Mouse (Mus musculus): ENCODE results near the gene Lamb2. TPM values are rescaled to one million over a fixed set of nuclear protein-coding genes. Genes with fewer than 3 reads are reported as not detected.

Lamb2 gene
- polyA plus RNA-seq, 1 experiment from 2014 or later, result 67.1 TPM

- H3K4me1 ChIP-seq (ENCODE audit: control insufficient read depth, insufficient read depth, low read length), result peaks cover 21% of the 10 kb centered on the region
- peak within 1 kb of the TSS; percentile 100 for H3K27ac ChIP-seq (ENCODE audit: low read length)
- no peaks in the 10 kb centered on the region for H3K27me3 ChIP-seq (ENCODE audit: control insufficient read depth, insufficient read depth, low read length)
- H3K4me3 ChIP-seq (ENCODE audit: low read length), result peak within 1 kb of the TSS; percentile 76
- peaks cover 35% of the 10 kb centered on the region for H3K36me3 ChIP-seq (ENCODE audit: control insufficient read depth, insufficient read depth)
- H3K9me3 ChIP-seq (replicated peaks; ENCODE audit: control insufficient read depth, low read length), result no peaks in the 10 kb centered on the region
- peak; percentile 94 for ATAC-seq (replicated peaks; ENCODE audit: extremely low read depth, insufficient read depth, low FRiP score)
- H3K9ac ChIP-seq (ENCODE audit: low read length), result peak within 1 kb of the TSS; percentile 98
- WGBS, result under 1% methylated on average over 54 of the region's 55 CpGs
- peak within 1 kb of the TSS; percentile 89 for H3K4me2 ChIP-seq (ENCODE audit: low read depth, low read length)
Measured at GRCm38 (mm10) chr9:108516380-108517251, 37.1 kb downstream of the Lamb2 start, which contains the start of gene Qrich1. Gene Qrich1 (plus strand): TSS chr9:108516806.

DNA sequence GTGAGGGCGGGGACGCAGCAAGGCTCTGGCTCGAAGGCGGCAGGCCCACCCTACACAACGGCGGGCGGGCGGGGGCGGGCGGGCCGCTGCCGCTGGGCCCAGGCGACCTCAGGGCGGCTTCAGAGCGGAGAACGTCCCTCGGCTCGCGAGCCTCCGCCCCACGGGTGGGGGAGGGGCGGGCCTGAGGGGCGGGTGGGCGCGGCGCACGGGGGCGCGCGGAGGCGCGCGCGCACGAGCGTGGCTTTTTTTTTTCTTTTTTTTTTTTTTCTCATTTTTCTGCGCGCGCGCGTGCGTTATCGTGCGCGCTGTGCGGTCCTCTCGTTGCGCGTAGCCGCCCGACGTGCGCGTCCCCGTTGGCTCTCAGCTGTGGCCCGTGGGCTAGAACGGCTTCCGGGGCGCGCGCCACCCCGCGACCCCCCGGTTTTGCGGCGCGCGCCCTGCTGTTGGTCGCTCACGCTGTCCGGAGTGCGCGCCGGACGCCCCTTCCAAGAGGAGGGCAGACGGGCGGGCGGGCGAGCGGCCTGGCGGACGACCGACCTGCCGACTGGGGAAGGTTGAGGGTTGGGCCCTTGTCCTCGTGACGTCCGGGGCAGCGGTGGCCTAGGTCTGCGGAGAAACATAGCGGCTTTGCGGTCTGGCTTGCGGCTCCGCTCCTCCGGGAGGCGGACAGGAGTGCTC, 37.9 kb downstream of the Lamb2 start:
- H3K9me3 ChIP-seq (replicated peaks; ENCODE audit: control insufficient read depth, low read length), result no peaks in the 10 kb centered on the region
- peaks cover 22% of the 10 kb centered on the region for H3K4me1 ChIP-seq (ENCODE audit: control insufficient read depth, insufficient read depth, low read length)
- H3K9ac ChIP-seq (ENCODE audit: low read length), result peak overlapping the region; percentile 98
- peak overlapping the region; percentile 80 for H3K4me2 ChIP-seq (ENCODE audit: low read depth, low read length)
- H3K27me3 ChIP-seq (ENCODE audit: control insufficient read depth, insufficient read depth, low read length), result no peaks in the 10 kb centered on the region
- H3K4me3 ChIP-seq (ENCODE audit: low read length), result peak overlapping the region; percentile 76
- peak overlapping the region; percentile 100 for H3K27ac ChIP-seq (ENCODE audit: low read length)
- peak; percentile 67 for ATAC-seq (replicated peaks; ENCODE audit: extremely low read depth, insufficient read depth, low FRiP score)
- H3K36me3 ChIP-seq (ENCODE audit: control insufficient read depth, insufficient read depth), result peaks cover 27% of the 10 kb centered on the region
- WGBS, result under 1% methylated on average over 80 of the region's 95 CpGs

DNA sequence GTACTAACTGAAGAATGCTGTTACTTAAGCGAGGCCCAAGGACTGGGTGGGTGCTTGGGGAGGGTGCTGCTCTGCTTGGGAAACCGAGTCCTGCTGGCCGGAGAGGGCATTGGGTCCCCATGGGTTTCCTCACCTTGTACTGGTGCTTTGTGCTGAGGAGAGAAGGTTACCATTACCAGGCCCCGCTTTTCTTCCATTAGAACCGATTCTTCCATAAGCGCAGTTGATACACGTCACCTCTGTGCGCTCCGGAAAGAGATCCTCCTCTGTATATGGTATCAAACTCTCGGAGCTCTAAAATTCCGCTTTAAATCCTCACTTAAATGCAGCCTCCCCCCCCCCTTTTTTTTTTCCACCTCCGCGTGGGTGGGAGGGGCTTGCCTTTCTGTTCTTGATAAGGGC, 38.4 kb downstream of the Lamb2 start:
- 0% methylated on average over 13 of the region's 13 CpGs for WGBS
- ATAC-seq (replicated peaks; ENCODE audit: extremely low read depth, insufficient read depth, low FRiP score), result 0 out of 2 replicates have a peak, but pooled peaks have one; percentile 7
- H3K27ac ChIP-seq (ENCODE audit: low read length), result peak overlapping the region; percentile 100
- no peaks in the 10 kb centered on the region for H3K9me3 ChIP-seq (replicated peaks; ENCODE audit: control insufficient read depth, low read length)
- peak overlapping the region; percentile 76 for H3K4me3 ChIP-seq (ENCODE audit: low read length)
- H3K27me3 ChIP-seq (ENCODE audit: control insufficient read depth, insufficient read depth, low read length), result no peaks in the 10 kb centered on the region
- peaks cover 22% of the 10 kb centered on the region for H3K4me1 ChIP-seq (ENCODE audit: control insufficient read depth, insufficient read depth, low read length)
- H3K4me2 ChIP-seq (ENCODE audit: low read depth, low read length), result peak overlapping the region; percentile 80
- H3K9ac ChIP-seq (ENCODE audit: low read length), result peak overlapping the region; percentile 98
- peaks cover 22% of the 10 kb centered on the region for H3K36me3 ChIP-seq (ENCODE audit: control insufficient read depth, insufficient read depth)

DNA sequence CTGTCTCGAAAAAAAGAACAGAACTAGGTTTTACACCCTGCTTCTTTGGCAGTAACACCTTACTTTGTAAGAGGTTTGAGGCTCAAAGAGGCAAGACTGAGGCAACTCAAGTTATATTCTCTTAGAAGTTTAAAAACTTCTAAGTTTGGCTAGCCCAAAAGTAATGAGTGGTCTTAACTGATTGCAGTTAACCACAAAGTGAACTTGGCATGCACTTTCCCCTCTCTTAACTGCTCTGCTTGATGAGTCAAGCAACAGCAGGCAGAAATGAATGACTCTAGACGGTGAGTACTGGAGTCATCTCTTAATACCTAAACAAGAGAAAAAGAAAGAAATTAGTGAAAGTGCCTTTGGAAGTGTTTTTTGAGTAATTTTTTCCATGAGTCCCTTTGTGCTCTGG, 42.1 kb downstream of the Lamb2 start:
- WGBS, result 77% methylated on average over 2 of the region's 2 CpGs
- H3K9me3 ChIP-seq (replicated peaks; ENCODE audit: control insufficient read depth, low read length), result no peaks in the 10 kb centered on the region
- H3K27me3 ChIP-seq (ENCODE audit: control insufficient read depth, insufficient read depth, low read length), result no peaks in the 10 kb centered on the region
- peaks cover 16% of the 10 kb centered on the region for H3K4me1 ChIP-seq (ENCODE audit: control insufficient read depth, insufficient read depth, low read length)
- ATAC-seq (replicated peaks; ENCODE audit: extremely low read depth, insufficient read depth, low FRiP score), result no peak
- peak overlapping the region; percentile 4; the same call in 1 of the 2 replicates for H3K27ac ChIP-seq (ENCODE audit: low read length)
- H3K36me3 ChIP-seq (ENCODE audit: control insufficient read depth, insufficient read depth), result peaks cover 8% of the 10 kb centered on the region
- no peak overlapping the region for H3K4me2 ChIP-seq (ENCODE audit: low read depth, low read length)
- no peak overlapping the region for H3K9ac ChIP-seq (ENCODE audit: low read length)
- no peak overlapping the region for H3K4me3 ChIP-seq (ENCODE audit: low read length)

- Histone ChIP-seq H3K9ac (ENCODE audit: low read length) (no peak overlapping the region), H3K4me3 (ENCODE audit: low read length) (no peak overlapping the region), H3K36me3 (ENCODE audit: control insufficient read depth, insufficient read depth) (peaks cover 8% of the 10 kb centered on the region), H3K4me1 (ENCODE audit: control insufficient read depth, insufficient read depth, low read length) (peaks cover 16% of the 10 kb centered on the region), H3K4me2 (ENCODE audit: low read depth, low read length) (no peak overlapping the region), H3K9me3 (replicated peaks; ENCODE audit: control insufficient read depth, low read length) (no peaks in the 10 kb centered on the region), H3K27ac (ENCODE audit: low read length) (no peak overlapping the region), H3K27me3 (ENCODE audit: control insufficient read depth, insufficient read depth, low read length) (no peaks in the 10 kb centered on the region)
- WGBS, result 93% methylated on average over 4 of the region's 4 CpGs
- no peak for ATAC-seq (replicated peaks; ENCODE audit: extremely low read depth, insufficient read depth, low FRiP score)
Measured at GRCm38 (mm10) chr9:108523341-108523740, 43.8 kb downstream of the Lamb2 start.

GRCm38 (mm10) chr9:108525400-108525799, 45.9 kb downstream of the Lamb2 start:
- H3K27ac ChIP-seq (ENCODE audit: low read length), result no peak overlapping the region
- H3K27me3 ChIP-seq (ENCODE audit: control insufficient read depth, insufficient read depth, low read length), result no peaks in the 10 kb centered on the region
- no peak for ATAC-seq (replicated peaks; ENCODE audit: extremely low read depth, insufficient read depth, low FRiP score)
- no peak overlapping the region for H3K9ac ChIP-seq (ENCODE audit: low read length)
- H3K9me3 ChIP-seq (replicated peaks; ENCODE audit: control insufficient read depth, low read length), result no peaks in the 10 kb centered on the region
- H3K4me2 ChIP-seq (ENCODE audit: low read depth, low read length), result no peak overlapping the region
- no peak overlapping the region for H3K4me3 ChIP-seq (ENCODE audit: low read length)
- peaks cover 21% of the 10 kb centered on the region for H3K36me3 ChIP-seq (ENCODE audit: control insufficient read depth, insufficient read depth)
- WGBS, result 73% methylated on average over 3 of the region's 3 CpGs
- H3K4me1 ChIP-seq (ENCODE audit: control insufficient read depth, insufficient read depth, low read length), result 0 out of 2 replicates have a peak, but pooled peaks cover 3% of the 10 kb centered on the region

DNA sequence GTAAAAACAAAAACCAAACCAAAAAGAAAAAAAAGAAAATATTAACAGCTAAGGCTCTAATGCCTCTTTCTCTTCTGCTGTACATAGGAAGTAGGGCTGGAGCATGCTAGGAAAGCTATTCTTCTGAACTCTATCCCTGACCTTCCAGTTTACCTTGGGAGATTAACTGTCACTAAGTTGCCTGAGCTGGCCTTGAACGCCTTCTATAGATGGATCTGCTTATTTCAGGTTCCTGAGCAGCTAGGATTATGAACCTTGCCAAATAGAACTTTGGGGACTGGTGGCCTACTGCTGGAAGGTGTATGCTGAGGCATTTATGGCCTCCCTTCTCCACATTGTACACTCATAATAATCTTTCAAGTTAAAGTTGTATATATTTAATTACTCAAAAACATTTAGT, 51.4 kb downstream of the Lamb2 start:
- Histone ChIP-seq H3K36me3 (ENCODE audit: control insufficient read depth, insufficient read depth) (peaks cover 52% of the 10 kb centered on the region), H3K9ac (ENCODE audit: low read length) (no peak overlapping the region), H3K4me1 (ENCODE audit: control insufficient read depth, insufficient read depth, low read length) (no peaks in the 10 kb centered on the region), H3K4me2 (ENCODE audit: low read depth, low read length) (no peak overlapping the region), H3K4me3 (ENCODE audit: low read length) (no peak overlapping the region), H3K9me3 (replicated peaks; ENCODE audit: control insufficient read depth, low read length) (no peaks in the 10 kb centered on the region), H3K27me3 (ENCODE audit: control insufficient read depth, insufficient read depth, low read length) (no peaks in the 10 kb centered on the region), H3K27ac (ENCODE audit: low read length) (no peak overlapping the region)
- WGBS, result 94% methylated on average over 1 of the region's 1 CpGs
- ATAC-seq (replicated peaks; ENCODE audit: extremely low read depth, insufficient read depth, low FRiP score), result no peak

DNA sequence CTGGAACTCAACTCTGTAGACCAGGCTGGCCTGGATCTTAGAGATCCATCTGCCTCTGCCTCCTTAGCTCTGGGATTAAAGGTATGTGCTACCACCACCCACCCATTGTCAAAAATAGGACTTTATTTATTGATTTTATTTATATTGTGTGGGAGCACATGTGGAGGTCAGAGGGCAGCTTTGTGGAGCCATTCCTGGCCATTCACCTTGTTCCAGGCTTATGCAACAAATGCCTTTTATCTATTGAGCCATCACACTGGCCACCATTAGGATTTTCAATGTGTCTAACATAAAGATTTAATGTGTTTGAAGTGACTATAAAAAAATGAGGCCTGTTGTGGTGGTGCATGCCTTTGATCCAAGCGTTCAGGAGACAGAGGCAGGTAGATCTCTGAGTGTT, 52.0 kb downstream of the Lamb2 start:
- Histone ChIP-seq H3K27me3 (ENCODE audit: control insufficient read depth, insufficient read depth, low read length) (no peaks in the 10 kb centered on the region), H3K4me3 (ENCODE audit: low read length) (no peak overlapping the region), H3K27ac (ENCODE audit: low read length) (no peak overlapping the region), H3K4me2 (ENCODE audit: low read depth, low read length) (no peak overlapping the region), H3K4me1 (ENCODE audit: control insufficient read depth, insufficient read depth, low read length) (no peaks in the 10 kb centered on the region), H3K9ac (ENCODE audit: low read length) (no peak overlapping the region), H3K36me3 (ENCODE audit: control insufficient read depth, insufficient read depth) (peaks cover 56% of the 10 kb centered on the region), H3K9me3 (replicated peaks; ENCODE audit: control insufficient read depth, low read length) (no peaks in the 10 kb centered on the region)
- no peak for ATAC-seq (replicated peaks; ENCODE audit: extremely low read depth, insufficient read depth, low FRiP score)
- 91% methylated on average over 1 of the region's 1 CpGs for WGBS
